Mouse (Mus musculus): ENCODE data around the gene Tfip11.

The Tfip11 gene

DNA sequence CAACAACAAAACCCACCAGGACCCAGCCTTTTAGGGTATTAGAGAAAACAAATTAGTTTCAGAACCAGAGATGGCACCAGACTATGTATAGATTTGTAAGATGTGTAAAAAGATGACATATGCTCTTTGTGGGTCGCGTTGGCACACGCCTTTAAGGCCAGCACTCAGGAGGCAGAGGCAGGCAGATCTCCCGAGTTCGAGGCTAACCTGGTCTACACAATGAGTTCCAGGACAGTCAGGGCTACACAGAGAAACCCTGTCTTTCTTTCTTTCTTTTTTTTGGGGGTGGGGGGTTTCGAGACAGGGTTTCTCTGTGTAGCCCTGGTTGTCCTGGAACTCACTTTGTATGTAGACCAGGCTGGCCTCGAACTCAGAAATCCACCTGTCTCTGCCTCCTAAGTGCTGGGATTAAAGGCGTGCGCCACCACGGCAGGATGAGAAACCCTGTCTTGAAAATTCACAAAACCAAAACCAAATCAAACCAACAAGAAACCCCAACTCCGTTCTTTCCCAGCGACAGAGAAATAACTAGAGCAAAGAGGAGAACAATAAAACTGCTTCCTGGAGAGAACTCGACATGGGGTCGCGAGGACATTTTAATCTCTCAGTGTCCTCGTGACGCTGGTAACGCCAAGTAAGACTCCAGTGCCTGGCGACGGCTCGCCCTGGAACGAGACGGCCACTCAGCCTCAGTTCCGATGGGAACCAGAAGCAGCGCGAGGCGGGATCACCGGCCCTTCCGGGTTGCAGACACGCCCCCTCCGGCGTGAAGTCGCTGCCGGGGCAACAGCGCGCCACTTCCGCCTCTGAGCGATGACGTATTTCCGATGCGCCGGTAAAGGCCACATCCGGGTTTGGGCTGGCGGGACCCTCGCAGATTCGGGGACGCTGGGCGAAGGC is at the start of gene Tfip11:
Gene Tfip11 (plus strand): TSS at position 813 of the 900 bp plus-strand sequence.
- DNase-seq (ENCODE audit: low spot score), result peak; percentile 96

DNA sequence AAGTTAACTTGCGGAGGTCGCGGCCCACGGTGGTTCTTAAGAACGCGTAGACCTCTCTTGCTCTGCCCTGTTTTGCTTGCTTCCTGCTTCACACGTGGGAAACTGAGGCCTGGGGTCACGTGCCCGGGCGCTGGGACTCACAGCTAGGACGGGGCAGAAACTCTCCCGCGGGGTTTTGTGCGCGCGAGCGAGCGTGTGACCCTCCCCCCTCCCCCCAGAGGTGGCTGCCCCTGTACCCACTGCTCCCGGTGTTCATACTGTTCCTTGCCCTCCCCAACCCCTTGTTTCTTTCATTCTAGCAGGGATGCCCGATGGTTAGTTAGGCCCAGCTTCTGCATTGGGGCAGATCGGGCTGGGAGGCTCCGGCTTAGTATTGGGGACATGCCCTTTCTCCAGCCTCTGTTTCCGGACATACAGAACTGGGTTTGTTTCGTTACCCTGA is 49.2 kb upstream of the Tfip11 start:
- no peak for DNase-seq (ENCODE audit: low spot score)

DNA sequence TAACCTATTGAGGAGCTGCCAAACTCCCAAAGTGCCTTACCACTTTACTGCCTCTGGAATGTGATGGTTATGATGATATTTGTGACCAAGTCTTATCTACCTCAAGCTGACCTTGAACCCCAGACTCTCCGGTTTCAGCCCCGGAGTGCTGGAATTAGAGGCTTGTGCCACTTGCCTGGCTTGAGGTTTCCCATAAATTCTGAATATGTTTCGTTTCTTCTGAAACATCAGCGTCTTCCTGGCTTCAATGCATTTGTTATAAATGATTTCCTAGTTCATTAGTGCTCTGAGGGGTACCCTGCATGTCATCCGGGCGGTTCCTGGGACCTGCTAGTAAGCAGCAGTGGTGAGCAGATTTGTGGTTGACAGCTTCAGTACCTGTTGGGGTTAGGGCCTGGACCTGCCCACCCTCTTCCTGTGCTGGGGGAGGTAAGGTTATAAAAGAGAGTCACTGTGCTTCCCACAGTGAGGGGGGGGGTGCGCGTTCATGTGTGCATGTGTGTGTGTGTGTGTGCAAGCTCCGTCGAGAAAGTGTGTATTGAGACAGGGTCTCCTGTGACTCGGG is 48.2 kb upstream of the Tfip11 start:
- no peak for DNase-seq (ENCODE audit: low spot score)

DNA sequence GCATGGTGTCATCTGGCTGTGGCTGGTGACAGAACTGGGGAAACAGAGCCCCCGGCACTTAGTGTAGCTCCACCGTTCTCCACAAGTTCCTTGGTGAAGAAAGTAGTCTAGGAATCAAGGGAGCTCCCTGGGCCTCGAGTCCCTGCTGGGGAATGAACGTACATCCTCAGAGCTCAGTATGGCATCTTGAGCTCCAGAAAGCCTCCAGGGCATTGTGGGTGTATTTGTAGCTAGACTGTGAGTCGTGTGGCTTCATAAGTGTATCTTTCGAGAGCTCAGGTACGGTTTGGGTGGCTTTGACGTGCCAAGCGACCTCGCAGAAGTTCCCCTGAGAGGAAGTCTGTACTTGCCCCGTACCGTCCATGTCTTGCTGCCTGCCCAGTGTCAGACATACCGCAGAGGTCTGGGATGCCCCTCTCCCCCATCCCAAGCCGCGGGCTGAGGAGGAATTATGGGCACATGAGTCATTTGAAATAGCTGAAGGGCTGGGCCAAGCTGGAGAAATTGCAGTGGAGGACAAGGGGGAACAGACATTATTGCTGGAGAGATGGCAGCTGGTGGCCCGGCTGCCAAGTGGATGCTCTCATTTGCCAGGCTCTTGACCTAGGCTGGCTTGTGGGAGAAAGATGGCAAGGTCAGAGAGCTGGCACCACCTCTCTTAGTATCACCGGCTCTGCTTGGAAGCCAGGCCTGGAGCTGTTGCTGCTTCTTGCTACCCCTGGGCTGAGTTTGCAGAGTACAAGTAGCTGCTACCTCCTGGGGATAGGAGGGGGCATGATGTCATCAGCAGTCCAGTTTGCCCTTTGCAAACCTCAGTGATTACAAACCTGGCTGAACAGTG is 46.8 kb upstream of the Tfip11 start:
- no peak for DNase-seq (ENCODE audit: low spot score)

DNA sequence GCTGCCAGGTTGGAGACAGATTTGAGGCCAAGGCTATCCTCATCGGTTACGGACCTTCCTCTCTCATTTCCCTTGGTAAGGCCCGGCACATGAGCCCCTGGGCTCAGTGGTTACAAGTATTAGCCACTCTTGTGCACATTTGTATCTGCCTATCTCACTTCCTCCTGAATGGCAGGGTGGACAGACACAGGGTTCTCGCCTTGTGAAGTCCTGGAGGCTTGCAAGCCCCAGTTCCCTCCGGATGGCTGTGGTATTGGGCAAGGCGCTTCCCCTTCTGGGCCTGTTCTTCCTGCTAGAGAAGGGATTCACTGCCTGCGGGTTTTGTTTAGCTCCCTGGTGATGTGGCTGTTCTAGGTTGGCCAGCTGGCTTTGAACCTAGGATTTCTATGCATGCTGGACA is 46.0 kb upstream of the Tfip11 start:
- DNase-seq (ENCODE audit: low spot score), result no peak

DNA sequence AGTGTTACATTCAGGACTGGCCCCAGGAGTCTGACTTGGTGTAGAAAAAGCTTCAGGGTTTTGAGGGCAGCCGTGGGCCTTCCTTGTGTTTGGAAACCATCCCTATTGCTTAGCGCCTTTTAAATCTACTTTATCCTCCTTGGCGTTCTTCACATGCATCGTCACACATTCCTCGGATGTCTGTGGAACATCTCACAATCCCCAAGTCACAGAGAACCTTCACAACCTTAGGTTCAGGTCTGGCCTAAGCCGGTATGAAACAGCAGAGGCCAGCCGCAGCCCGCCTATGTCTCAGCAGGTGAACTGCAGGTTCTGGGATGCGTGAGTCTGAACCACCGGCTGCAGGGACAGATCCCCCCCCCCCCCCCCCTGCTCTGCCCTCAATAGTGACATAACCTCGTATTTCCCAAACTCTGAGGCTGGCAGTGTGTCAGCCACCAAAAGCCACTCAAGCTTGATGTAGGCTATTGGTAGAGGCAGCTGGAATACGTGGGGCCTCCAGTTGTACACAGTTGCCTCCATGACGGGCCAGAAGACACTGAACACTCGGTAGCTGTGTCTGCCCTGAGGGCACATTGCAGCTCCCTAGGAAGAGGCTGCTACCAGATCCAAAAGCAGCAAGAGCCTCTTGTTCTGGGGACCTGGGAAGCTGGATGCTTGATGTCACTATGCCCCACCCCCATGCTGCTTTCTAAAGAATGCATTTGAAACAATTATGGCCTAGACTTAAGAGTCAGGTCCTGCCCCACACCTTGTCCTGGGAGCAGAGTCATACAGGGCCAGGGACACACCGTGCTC is 45.1 kb upstream of the Tfip11 start:
- DNase-seq (ENCODE audit: low spot score), result no peak

DNA sequence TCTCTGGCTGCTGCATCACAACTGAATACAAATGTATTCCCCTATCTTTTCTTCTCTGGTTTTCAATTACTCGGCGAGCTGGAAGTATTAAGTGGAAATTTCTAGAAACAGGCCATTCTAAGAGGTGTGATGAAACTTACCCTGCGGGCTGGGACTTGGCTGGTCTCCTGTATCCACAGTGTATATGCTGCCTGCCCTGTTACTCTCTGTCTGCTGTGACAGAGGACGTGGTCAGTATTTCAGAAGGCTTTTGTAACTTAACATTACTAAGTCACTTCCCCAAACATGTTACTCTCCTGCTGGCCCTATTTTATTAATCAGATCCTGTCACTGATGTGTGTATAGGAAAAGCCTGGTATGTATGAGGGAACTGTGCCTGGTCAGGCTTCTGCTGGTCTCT is 44.5 kb upstream of the Tfip11 start:
- DNase-seq (ENCODE audit: low spot score), result no peak

DNA sequence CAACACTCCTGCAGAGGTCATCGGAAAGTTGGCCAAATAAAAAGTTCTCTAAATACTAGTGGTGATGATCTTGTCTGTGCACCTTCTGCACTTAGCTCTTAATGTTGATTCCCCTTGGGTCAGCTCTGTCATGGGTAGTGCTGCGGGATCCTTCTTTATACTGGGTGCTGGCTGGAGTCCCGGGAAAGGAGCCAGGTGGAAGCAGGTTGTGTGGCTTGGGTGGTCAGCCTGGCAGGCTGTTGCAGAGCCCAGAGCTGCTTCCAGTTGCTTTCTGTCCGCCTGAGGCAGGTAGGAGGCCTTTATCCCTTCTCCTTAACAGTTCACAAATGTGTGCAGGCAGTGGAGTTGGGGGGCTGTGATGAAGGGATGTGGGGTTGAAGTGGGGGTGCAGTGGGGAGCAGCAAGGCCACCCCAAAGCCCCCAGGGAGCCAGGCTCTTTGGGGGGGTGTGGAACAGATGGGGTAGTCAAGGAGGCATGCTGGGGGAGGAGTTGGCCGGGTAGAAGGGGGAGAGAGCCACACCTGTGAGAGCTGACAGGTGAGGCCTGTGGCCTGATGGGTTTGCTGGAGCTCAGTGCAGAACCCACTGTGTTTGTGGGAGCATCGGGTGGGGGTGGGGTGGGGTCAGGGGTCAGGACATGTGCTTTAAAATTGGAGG is 43.9 kb upstream of the Tfip11 start:
- DNase-seq (ENCODE audit: low spot score), result no peak

DNA sequence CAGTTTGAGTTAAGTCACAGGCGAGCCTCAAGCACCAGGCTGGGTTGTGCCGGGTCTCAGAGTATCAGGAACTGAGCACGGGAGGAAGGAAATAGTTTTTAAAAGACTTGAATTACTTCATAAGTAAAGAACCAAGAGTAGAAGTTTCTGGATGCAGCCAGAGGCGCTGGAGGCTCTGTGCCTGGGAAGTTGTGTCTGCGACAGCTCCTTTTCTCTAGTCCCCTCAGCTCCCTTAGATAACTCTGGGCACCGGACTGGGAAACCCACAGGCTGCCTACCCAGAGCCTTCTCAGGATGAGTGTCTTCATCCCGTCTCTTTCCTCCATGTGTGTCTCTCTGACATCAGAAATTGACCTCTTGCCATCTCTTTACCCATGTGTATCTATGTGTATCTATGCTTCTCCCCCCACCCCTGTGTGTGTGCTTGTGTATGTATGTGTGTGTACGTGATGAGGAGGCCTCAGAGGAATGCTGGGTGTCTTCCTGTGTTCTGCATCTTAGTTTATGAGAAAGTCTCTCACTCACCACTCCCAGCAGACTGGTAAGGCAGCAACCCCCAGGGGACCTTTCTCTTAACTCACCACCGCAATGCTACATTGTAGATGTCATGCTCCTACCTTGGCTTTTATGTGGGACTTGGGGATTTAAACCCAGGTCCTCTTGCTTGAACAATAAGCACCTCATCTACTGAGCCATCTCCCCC is 43.2 kb upstream of the Tfip11 start:
- DNase-seq (ENCODE audit: low spot score), result no peak

DNA sequence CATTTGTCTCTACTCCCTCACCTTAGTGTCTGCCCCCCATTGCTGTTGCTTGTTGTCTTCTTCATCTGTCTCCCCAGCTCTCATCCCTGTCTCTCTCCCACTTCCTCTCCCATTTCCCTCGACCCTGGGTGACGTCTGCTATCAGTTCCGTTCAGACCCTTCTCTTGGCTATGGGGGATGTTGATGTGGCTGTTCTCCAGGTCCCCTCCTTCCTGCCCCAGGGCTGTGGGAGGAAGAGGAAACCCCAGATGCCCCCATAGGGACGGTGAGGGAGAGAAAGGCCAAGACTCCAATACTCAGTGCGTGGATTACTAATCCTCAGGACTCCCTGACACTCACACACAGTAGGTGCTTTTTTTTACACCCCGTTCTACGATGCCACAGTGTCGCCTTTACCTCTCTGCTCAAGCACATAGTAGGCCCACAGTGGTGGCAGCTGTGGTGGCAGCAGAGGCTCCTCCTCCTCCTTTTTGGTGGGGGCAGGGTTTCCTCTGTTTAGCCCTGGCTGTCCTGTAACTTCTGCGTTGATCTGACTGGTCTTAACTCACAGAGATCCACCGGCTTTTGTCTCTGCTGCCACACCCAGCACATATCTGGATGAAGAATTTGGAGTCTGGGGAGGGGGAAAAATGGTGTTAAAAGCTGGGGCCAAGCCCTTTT is 42.5 kb upstream of the Tfip11 start:
- DNase-seq (ENCODE audit: low spot score), result no peak

DNA sequence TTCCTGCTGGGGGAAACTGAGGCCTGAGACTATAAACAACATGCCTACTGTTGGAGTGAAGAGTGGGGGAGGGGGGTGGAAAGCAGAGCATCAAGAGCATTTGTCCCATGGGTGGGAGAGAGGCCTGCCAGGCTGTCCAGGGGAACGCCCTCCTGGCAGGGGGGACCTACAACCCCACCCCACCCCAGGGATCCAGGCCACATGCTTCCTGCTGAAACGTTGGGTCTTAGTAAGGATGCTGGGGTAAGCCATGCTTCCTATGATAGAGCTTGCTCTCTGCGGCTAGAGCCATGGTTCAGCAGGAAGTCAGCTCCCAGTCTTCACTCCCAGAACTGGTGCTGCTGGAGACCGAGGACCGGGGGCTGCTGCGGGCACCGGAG is 42.0 kb upstream of the Tfip11 start:
- DNase-seq (ENCODE audit: low spot score), result no peak

DNA sequence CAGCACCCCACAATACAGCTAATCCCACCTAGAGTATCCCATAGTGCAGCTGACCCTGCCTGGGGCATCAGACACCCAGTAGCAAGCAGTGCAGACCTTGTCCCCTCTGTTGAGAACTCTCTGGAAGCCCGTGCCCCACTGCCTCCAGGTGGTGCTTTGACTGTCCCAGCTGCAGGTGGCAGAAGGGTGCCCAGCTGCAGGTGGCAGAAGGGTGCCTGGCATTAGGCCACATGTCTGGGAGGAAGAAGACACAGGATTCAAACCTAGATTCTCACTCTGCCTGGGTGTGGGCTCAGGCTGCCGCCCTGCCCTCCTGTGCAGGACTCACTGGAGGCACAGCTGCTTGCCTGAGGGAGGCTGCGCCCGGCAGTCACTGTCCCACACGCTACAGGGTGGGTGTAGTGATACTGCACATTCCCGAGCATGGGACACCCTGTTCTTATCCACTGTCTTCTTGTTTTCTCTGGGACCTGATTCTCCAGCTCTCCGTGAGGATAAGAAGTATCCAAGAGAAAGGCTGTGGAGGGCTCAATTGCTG is 40.5 kb upstream of the Tfip11 start:
- no peak for DNase-seq (ENCODE audit: low spot score)

DNA sequence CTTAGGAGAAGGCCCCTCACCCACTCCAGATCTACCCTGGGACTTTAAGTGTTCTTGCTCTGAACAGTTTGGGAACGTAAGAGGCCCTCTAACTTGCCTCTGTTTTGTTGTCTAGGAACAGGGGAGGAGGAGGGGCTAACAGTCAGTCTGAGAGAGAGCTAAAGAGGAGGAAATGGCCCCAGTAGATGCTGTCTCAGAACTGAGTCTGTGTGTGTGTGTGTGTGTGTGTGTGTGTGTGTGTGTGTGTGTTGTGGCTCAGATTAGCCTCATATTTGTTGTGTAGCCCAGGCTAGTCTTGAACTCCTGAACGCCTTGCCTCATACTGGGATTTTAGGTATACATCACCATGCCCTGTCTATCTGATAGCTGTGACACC is 39.6 kb upstream of the Tfip11 start:
- DNase-seq (ENCODE audit: low spot score), result no peak

DNA sequence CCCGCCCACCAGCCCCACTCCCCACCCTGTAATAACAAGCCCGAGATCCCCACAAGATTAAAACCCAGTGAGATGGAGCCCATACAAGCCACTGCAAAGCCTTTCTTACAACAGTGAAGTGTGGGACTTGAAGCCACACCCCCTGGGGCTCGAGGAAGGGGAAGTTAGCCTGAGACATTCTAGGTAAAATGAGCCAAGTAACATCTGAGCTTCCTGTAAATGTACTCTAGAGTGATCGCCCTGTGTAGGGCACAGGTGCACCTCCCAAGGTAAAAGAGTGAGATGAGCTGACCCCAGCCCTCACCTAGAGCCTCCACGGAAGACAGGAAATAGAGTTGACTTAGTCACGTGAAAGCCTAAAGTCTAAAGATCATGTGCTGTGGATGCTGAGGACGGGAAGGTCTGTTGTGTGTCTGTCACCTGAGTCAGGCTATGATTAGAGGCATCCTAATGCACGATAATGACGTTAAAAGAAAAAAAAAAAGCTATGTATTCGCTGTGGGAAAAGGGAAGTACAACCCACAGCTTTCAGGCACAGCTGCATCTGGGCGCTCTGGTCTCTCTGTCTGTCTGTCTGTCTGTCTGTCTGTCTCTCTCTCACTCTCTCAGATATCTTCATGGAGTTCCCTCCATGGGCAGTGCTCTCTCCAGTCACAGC is 39.0 kb upstream of the Tfip11 start:
- DNase-seq (ENCODE audit: low spot score), result no peak

DNA sequence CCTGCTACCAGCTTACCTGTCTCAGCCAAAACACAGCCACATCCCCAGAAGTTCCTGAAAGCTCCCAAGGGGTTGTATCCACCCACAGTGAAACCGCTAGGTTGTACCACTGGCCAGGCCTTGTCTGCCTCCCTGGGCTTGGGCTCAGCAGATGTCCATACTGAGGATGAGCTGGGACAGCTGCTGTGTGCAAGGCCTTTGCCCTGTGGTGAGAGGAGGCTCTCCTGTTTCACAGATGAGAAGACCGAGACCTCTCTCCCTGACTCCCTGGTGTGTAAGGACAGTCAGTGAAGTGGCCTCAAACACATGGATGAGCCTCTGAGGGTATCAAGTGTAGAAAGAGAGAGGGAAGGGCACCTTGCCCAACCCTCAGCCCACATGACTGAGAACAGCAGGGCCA is 38.5 kb upstream of the Tfip11 start:
- no peak for DNase-seq (ENCODE audit: low spot score)

DNA sequence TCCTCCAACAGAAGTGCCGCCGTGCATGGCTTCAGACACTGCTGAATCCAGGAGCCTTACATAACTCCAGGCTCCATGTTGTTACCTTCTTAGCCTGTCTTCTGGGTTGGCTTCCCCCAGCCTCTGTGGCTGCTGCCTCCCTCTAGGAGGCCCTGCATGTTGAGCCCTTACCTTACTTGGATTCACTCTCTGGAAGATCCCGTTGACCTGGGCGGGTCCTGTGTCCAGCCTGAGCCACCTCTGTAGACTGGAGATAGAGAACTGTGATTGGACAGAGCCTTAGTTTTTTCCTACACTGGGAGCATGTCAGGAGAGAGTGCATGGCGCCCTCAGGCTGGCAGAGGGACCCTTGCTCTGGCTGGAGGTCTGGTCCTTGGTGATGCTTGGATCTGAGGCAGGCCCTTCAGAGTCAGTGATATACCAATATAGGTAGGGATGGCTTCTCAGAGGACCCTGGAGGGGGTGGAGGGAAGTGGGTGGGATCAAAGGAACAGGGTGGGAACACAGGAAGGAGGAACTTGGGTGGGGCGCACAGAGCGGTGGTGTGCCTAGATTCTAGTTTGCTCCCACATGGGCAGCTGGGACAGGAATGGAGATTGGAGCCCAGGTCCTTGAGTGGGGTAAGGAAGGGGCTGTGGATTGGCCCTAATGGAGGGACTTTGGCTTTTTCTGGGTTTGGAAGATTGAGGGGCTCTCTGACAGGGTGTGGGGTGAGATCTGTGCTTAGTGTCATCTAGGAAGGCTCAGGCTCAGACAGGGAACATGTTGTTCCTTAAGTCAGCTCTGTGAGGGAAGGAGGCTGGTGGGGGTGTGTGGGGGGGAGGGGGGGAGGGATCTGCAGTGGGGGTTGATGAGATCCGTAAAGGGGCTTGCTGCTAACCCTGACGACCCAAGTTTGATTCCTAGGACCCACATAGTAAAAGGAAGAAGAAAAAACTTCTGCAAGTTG is 37.7 kb upstream of the Tfip11 start:
- DNase-seq (ENCODE audit: low spot score), result no peak

DNA sequence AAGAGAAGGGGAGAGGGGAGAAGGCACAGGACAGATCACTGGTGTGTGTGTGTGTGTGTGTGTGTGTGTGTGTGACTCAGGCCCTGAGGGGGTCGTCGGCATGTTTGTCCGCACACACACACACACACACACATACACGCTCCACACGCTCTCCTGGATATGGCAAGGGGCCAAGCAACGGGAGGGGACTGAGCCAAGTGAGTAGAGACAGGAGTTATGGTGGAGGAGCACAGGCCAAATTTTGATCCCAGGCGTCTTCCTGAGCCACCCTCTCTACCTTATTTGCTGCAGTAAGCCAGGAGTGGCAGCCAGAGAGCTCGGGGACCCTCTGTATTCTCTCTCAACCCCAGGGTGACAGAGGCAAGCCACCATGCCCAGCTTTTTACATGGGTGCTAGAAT is 36.9 kb upstream of the Tfip11 start:
- DNase-seq (ENCODE audit: low spot score), result no peak

DNA sequence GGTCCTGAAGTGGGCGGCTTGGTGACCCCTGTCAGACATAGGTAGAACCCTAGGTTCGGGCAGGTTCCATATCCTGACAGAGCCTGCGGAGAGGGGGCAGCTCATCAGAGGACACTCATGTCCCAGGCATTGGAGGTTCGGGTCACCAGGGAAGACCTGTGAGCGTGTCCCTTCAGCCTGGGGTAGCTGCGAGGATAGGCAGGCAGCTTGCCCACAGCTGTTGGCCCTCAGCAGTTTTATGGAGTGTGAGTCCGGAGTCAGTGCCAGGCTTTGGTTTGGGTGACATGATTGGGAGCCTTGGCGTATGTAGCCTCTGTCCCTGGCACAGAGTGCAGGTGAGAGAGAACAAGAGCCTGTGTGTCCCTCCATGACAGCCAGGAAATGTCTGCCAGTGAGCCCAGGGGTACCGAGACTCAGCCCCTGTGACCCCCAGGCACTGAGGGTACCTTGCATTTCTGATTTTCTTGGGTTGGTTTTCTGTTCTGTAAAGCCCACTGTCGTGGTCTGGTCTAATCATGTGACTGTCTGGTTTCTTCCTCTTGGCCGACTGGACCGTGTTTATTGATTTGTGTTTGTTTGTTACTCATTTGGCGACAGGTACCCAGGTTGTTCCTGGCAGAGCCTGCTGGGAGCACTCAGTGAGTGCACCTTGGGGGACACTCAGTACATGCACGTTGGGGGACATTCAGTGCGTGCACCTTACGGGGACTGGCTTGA is 36.2 kb upstream of the Tfip11 start:
- DNase-seq (ENCODE audit: low spot score), result no peak
